Mouse (Mus musculus): Measurements from ENCODE around the gene Map4k4. TPM values are rescaled to one million over a fixed set of nuclear protein-coding genes. Genes with fewer than 3 reads are reported as not detected.

Gene Map4k4
- polyA plus RNA-seq, 1 experiment from 2014 or later, result 3.5 TPM

DNA sequence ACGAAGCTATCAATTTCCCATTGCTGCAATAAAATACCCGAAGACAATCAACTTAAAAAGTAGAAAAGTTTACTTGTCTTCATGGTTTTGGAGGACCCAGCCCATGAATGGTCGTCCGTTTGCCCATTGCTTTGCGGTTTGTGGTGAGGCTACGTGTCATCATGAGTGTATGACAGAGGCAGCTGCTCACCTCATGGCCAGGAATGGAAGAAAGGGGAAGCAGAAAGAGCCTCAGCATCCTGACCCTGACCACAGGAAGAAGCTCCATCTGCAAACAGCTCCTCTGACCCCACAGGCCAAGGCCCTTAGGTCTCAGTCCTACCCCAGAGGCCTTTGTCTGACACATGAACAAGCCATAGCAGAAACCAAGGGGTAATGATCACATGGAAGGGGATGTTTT, 150.4 kb downstream of the Map4k4 start:
- Histone ChIP-seq H3K9ac (no peak overlapping the region), H3K4me1 (replicated peaks) (no peaks in the 10 kb centered on the region), H3K9me3 (replicated peaks) (no peaks in the 10 kb centered on the region), H3K4me3 (replicated peaks) (no peak overlapping the region), H3K27ac (replicated peaks) (no peak overlapping the region), H3K36me3 (replicated peaks) (no peaks in the 10 kb centered on the region), H3K4me2 (no peak overlapping the region), H3K27me3 (no peaks in the 10 kb centered on the region)
- ATAC-seq (ENCODE audit: insufficient read depth), result no peak
- WGBS (ENCODE audit: insufficient replicate concordance), result 36% methylated on average over 6 of the region's 6 CpGs

DNA sequence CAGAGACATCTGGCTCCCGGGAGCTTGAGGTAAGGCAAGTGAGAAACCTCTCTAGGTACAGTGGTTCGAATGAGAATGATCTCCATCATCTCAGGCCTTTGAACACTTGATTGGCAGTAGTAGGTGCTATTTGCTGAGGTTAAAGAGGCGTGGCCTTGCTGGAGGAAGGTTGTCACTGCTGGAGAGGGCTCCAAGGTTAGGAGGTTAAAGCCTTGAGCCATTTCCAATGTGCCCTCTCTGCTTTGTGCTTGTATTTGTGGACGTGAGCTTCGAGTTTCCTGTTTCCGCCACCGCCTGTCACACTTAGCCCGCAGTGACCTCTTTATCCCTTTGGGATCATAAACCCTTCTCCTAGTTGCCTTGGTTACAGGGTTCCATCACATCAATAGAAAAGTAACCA, 151.4 kb downstream of the Map4k4 start:
- no peaks in the 10 kb centered on the region for H3K36me3 ChIP-seq (replicated peaks)
- H3K9ac ChIP-seq, result no peak overlapping the region
- H3K4me2 ChIP-seq, result no peak overlapping the region
- no peak for ATAC-seq (ENCODE audit: insufficient read depth)
- no peaks in the 10 kb centered on the region for H3K27me3 ChIP-seq
- H3K4me3 ChIP-seq (replicated peaks), result no peak overlapping the region
- H3K27ac ChIP-seq (replicated peaks), result no peak overlapping the region
- whole genome bisulfite sequencing (ENCODE audit: insufficient replicate concordance), result 54% methylated on average over 8 of the region's 8 CpGs
- H3K4me1 ChIP-seq (replicated peaks), result no peaks in the 10 kb centered on the region
- no peaks in the 10 kb centered on the region for H3K9me3 ChIP-seq (replicated peaks)

GRCm38 (mm10) chr1:40053071-40053470, 152.4 kb downstream of the Map4k4 start:
- 62% methylated on average over 5 of the region's 5 CpGs for WGBS (ENCODE audit: insufficient replicate concordance)
- no peak overlapping the region for H3K4me3 ChIP-seq (replicated peaks)
- ATAC-seq (ENCODE audit: insufficient read depth), result no peak
- H3K9me3 ChIP-seq (replicated peaks), result no peaks in the 10 kb centered on the region
- H3K9ac ChIP-seq, result no peak overlapping the region
- H3K4me2 ChIP-seq, result no peak overlapping the region
- no peaks in the 10 kb centered on the region for H3K4me1 ChIP-seq (replicated peaks)
- H3K27ac ChIP-seq (replicated peaks), result no peak overlapping the region
- H3K36me3 ChIP-seq (replicated peaks), result no peaks in the 10 kb centered on the region
- H3K27me3 ChIP-seq, result no peaks in the 10 kb centered on the region

GRCm38 (mm10) chr1:40055051-40055450, 154.3 kb downstream of the Map4k4 start:
- Histone ChIP-seq H3K9me3 (replicated peaks) (no peaks in the 10 kb centered on the region), H3K27ac (replicated peaks) (no peak overlapping the region), H3K9ac (no peak overlapping the region), H3K4me3 (replicated peaks) (no peak overlapping the region), H3K4me1 (replicated peaks) (no peaks in the 10 kb centered on the region), H3K27me3 (no peaks in the 10 kb centered on the region), H3K4me2 (no peak overlapping the region), H3K36me3 (replicated peaks) (no peaks in the 10 kb centered on the region)
- no peak for ATAC-seq (ENCODE audit: insufficient read depth)
- 43% methylated on average over 7 of the region's 7 CpGs for WGBS (ENCODE audit: insufficient replicate concordance)

- WGBS (ENCODE audit: insufficient replicate concordance), result 61% methylated on average over 5 of the region's 5 CpGs
- H3K9ac ChIP-seq, result no peak overlapping the region
- no peak overlapping the region for H3K27ac ChIP-seq (replicated peaks)
- no peak for ATAC-seq (ENCODE audit: insufficient read depth)
- no peak overlapping the region for H3K4me2 ChIP-seq
- no peaks in the 10 kb centered on the region for H3K4me1 ChIP-seq (replicated peaks)
- no peaks in the 10 kb centered on the region for H3K9me3 ChIP-seq (replicated peaks)
- H3K27me3 ChIP-seq, result no peaks in the 10 kb centered on the region
- no peak overlapping the region for H3K4me3 ChIP-seq (replicated peaks)
- no peaks in the 10 kb centered on the region for H3K36me3 ChIP-seq (replicated peaks)
Observed at GRCm38 (mm10) chr1:40055963-40056362, 155.2 kb downstream of the Map4k4 start.

DNA sequence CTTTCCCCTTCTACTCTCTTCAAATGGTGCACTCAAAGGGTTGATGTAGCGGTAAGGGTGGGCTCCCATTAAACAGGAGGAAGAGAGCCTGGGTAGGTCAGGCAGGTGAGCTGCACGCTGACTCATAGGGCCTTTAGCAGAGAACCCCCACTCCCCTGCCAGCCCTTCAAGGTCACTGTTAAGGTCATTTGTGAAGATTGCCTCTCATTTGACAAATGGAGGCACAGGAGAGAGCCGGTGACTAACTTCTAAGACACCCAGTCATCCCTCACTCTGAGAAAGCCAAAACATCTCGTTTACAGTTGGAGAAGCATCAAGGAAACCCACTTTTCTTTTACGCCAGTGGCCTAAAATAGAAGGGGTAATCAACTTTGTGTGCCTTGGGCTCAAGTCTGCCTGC, 156.6 kb downstream of the Map4k4 start:
- H3K9ac ChIP-seq, result no peak overlapping the region
- no peaks in the 10 kb centered on the region for H3K27me3 ChIP-seq
- 62% methylated on average over 5 of the region's 5 CpGs for WGBS (ENCODE audit: insufficient replicate concordance)
- H3K4me3 ChIP-seq (replicated peaks), result no peak overlapping the region
- H3K27ac ChIP-seq (replicated peaks), result no peak overlapping the region
- H3K9me3 ChIP-seq (replicated peaks), result no peaks in the 10 kb centered on the region
- no peak overlapping the region for H3K4me2 ChIP-seq
- H3K36me3 ChIP-seq (replicated peaks), result no peaks in the 10 kb centered on the region
- no peak for ATAC-seq (ENCODE audit: insufficient read depth)
- H3K4me1 ChIP-seq (replicated peaks), result no peaks in the 10 kb centered on the region

DNA sequence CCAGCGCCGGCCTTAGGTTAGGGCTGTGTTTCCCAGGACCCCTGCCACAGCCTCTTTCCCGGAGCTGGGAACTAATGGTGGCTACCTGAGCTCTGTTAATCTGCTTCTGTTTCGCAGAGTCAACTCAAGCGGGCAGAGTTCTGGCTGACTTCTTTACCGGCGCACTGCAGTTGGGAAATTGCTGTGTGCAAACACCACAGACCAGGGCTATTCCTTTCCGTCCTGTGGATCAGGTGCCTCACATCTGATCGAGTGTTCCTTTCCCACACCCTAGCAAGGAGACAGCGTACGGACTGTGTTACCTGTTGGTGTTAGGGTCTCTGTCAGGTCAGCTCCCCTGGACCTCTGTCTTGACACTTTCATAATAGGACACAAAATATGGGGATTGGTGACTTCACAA, 157.3 kb downstream of the Map4k4 start:
- ATAC-seq (ENCODE audit: insufficient read depth), result no peak
- no peak overlapping the region for H3K4me3 ChIP-seq (replicated peaks)
- no peaks in the 10 kb centered on the region for H3K36me3 ChIP-seq (replicated peaks)
- no peak overlapping the region for H3K9ac ChIP-seq
- H3K27ac ChIP-seq (replicated peaks), result no peak overlapping the region
- H3K4me1 ChIP-seq (replicated peaks), result no peaks in the 10 kb centered on the region
- H3K9me3 ChIP-seq (replicated peaks), result no peaks in the 10 kb centered on the region
- H3K4me2 ChIP-seq, result no peak overlapping the region
- WGBS (ENCODE audit: insufficient replicate concordance), result 54% methylated on average over 11 of the region's 11 CpGs
- H3K27me3 ChIP-seq, result no peaks in the 10 kb centered on the region

GRCm38 (mm10) chr1:40059122-40059774, 158.5 kb downstream of the Map4k4 start:
- no peak for ATAC-seq (ENCODE audit: insufficient read depth)
- no peaks in the 10 kb centered on the region for H3K27me3 ChIP-seq
- H3K27ac ChIP-seq (replicated peaks), result no peak overlapping the region
- H3K36me3 ChIP-seq (replicated peaks), result no peaks in the 10 kb centered on the region
- WGBS (ENCODE audit: insufficient replicate concordance), result 34% methylated on average over 4 of the region's 4 CpGs
- no peaks in the 10 kb centered on the region for H3K9me3 ChIP-seq (replicated peaks)
- no peak overlapping the region for H3K4me2 ChIP-seq
- no peak overlapping the region for H3K9ac ChIP-seq
- no peak overlapping the region for H3K4me3 ChIP-seq (replicated peaks)
- H3K4me1 ChIP-seq (replicated peaks), result no peaks in the 10 kb centered on the region

DNA sequence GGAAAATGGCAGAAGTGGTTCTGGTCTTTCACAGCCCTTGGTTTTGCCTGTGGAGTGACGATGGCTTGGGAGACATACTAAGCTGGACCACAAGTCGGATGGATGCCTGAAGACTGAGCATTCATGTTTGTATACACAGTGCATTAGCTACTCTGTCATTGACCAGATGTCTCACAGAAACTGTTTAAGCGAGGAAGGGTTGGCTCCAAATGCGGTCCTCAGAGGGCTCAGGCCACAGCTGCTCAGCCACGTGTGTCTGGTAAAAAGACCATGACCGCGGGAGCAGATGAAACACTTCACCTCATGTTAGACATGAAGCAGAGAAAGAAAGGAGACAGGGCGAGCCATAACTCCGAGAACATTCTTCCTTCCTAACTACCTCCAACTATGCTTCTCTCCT, 160.6 kb downstream of the Map4k4 start:
- Histone ChIP-seq H3K9ac (no peak overlapping the region), H3K4me3 (replicated peaks) (no peak overlapping the region), H3K4me2 (no peak overlapping the region), H3K4me1 (replicated peaks) (no peaks in the 10 kb centered on the region), H3K36me3 (replicated peaks) (no peaks in the 10 kb centered on the region), H3K9me3 (replicated peaks) (no peaks in the 10 kb centered on the region), H3K27me3 (no peaks in the 10 kb centered on the region), H3K27ac (replicated peaks) (no peak overlapping the region)
- no peak for ATAC-seq (ENCODE audit: insufficient read depth)
- WGBS (ENCODE audit: insufficient replicate concordance), result 65% methylated on average over 9 of the region's 9 CpGs

GRCm38 (mm10) chr1:40063409-40063808, 162.7 kb downstream of the Map4k4 start:
- no peaks in the 10 kb centered on the region for H3K9me3 ChIP-seq (replicated peaks)
- H3K4me1 ChIP-seq (replicated peaks), result no peaks in the 10 kb centered on the region
- H3K27ac ChIP-seq (replicated peaks), result no peak overlapping the region
- no peak overlapping the region for H3K4me2 ChIP-seq
- H3K27me3 ChIP-seq, result no peaks in the 10 kb centered on the region
- H3K36me3 ChIP-seq (replicated peaks), result no peaks in the 10 kb centered on the region
- ATAC-seq (ENCODE audit: insufficient read depth), result no peak
- no peak overlapping the region for H3K9ac ChIP-seq
- 42% methylated on average over 4 of the region's 4 CpGs for WGBS (ENCODE audit: insufficient replicate concordance)
- no peak overlapping the region for H3K4me3 ChIP-seq (replicated peaks)

DNA sequence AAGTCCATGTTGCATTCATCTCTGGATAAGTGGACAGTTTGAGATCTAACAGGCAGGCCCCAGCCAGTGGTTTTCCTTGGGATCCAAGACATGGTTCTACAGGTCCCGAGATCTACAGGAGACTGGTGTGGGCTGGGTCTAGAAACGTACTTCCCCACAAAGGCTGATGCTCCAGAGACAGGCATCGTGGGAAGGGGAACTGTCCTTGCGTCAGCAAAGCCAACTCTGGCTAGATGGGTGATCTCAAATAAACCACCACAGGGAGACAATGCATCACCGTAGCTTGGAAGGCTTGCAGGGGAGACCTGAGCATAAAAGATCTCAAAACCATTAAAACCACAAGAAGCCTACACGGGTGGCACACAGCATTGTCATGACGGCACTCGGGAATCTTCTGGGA, 163.8 kb downstream of the Map4k4 start:
- H3K27ac ChIP-seq (replicated peaks), result no peak overlapping the region
- H3K4me3 ChIP-seq (replicated peaks), result no peak overlapping the region
- 45% methylated on average over 8 of the region's 8 CpGs for WGBS (ENCODE audit: insufficient replicate concordance)
- no peaks in the 10 kb centered on the region for H3K9me3 ChIP-seq (replicated peaks)
- no peaks in the 10 kb centered on the region for H3K4me1 ChIP-seq (replicated peaks)
- no peaks in the 10 kb centered on the region for H3K27me3 ChIP-seq
- no peak overlapping the region for H3K4me2 ChIP-seq
- no peaks in the 10 kb centered on the region for H3K36me3 ChIP-seq (replicated peaks)
- ATAC-seq (ENCODE audit: insufficient read depth), result no peak
- no peak overlapping the region for H3K9ac ChIP-seq

DNA sequence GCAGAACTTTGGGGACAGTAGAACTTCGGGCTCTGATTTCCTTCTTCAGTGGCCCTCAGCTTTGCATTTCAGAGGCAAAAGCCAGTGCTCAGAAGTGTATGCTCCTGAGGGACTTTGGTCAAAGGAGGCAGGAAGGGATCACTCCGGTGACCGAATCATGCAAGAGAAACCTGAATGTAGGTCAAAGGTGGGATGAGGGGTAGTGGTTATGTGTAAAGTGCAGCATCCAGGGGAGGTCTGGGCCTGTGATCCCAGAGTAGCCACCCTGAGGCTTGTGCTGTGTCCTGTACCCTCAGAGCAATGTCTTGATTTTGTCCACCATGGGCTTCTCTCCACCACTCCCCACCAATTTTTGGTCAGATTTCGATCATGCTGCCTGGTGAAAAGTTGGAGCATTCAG, 171.8 kb downstream of the Map4k4 start:
- no peak for ATAC-seq (ENCODE audit: insufficient read depth)
- Histone ChIP-seq H3K9ac (no peak overlapping the region), H3K4me3 (replicated peaks) (no peak overlapping the region), H3K27me3 (no peaks in the 10 kb centered on the region), H3K4me1 (replicated peaks) (no peaks in the 10 kb centered on the region), H3K9me3 (replicated peaks) (no peaks in the 10 kb centered on the region), H3K36me3 (replicated peaks) (no peaks in the 10 kb centered on the region), H3K4me2 (no peak overlapping the region), H3K27ac (replicated peaks) (no peak overlapping the region)
- WGBS (ENCODE audit: insufficient replicate concordance), result 62% methylated on average over 4 of the region's 4 CpGs

Measured in liver, embryonic 15.5 days (tissue).